Mouse (Mus musculus) embryonic facial prominence, embryonic 14.5 days (tissue): Measurements from ENCODE around the gene Mtr. TPM values are rescaled to one million over a fixed set of nuclear protein-coding genes. Genes with fewer than 3 reads are reported as not detected.

Source experiments
- ATAC-seq: fragments of 200-750 bp; cut with Nextera tagmentation; 2 replicates; pipeline ENCODE4 v1.8.0; 2017; ENCODE audit warnings: low read depth, moderate number of reproducible peaks, moderate TSS enrichment
- DNase-seq: peaks from one replicate; pipeline ENCODE4 v3.0.0-alpha.2; 2015; ENCODE audit warnings: low spot score
- H3K27ac ChIP-seq: fragments of 300-500 bp; sonication (generic); replicated peaks from 2 replicates; pipeline ENCODE4 v1.5.1; 2014; ENCODE audit warnings: low read depth, mild to moderate bottlenecking, low read length, moderate library complexity
- H3K27me3 ChIP-seq: fragments of 300-500 bp; sonication (generic); replicated peaks from 2 replicates; pipeline ENCODE4 v1.6.1; 2014; ENCODE audit warnings: low read length; ENCODE audit not compliant: control insufficient read depth, insufficient read depth
- H3K36me3 ChIP-seq: fragments of 300-500 bp; sonication (generic); 2 replicates; pipeline ENCODE4 v1.6.1; 2014; ENCODE audit warnings: low read length, mixed read lengths; ENCODE audit not compliant: control insufficient read depth, insufficient read depth
- H3K4me1 ChIP-seq: fragments of 300-500 bp; sonication (generic); 2 replicates; pipeline ENCODE4 v1.6.1; 2014; ENCODE audit warnings: antibody characterized with exemption, low read length; ENCODE audit not compliant: control insufficient read depth, insufficient read depth
- H3K4me2 ChIP-seq: fragments of 300-500 bp; sonication (generic); 2 replicates; pipeline ENCODE4 v1.6.1; 2014; ENCODE audit warnings: low read depth, mild to moderate bottlenecking, low read length, moderate library complexity, mixed read lengths
- H3K4me3 ChIP-seq: fragments of 300-500 bp; sonication (generic); 2 replicates; pipeline ENCODE4 v1.5.1; 2014; ENCODE audit warnings: low read depth, mild to moderate bottlenecking, low read length
- H3K9ac ChIP-seq: fragments of 300-500 bp; sonication (generic); 2 replicates; pipeline ENCODE4 v1.6.1; 2014; ENCODE audit warnings: low read depth, mild to moderate bottlenecking, low read length, moderate library complexity, mixed read lengths
- H3K9me3 ChIP-seq: fragments of 300-500 bp; sonication (generic); 2 replicates; pipeline ENCODE4 v1.6.1; 2016; ENCODE audit warnings: low read length; ENCODE audit not compliant: control insufficient read depth
- WGBS: fragments of 180-500 bp; shearing (Covaris S2); extraction: QIAGEN DNeasy Blood & Tissue Kit; methylation state at CpG from one replicate; pipeline ENCODE4 v1.1.7; 2014; 5-methylcytosine and 5-hydroxymethylcytosine counted together
- polyA plus RNA-seq: library from polyadenylated mRNA; unstranded; fragments of >200 nt; fragmentation: Nextera tagmentation; extraction: Ambion mirVana; gene quantifications from 2 replicates; pipeline ENCODE4 v1.2.1, GENCODE M21; 2014

Gene Mtr
- polyA plus RNA-seq, 1 experiment from 2014 or later, result 20.5 TPM

- WGBS, result 58% methylated on average over 8 of the region's 8 CpGs
Observed at GRCm38 (mm10) chr13:12165461-12166058, 92.4 kb downstream of the Mtr start.

GRCm38 (mm10) chr13:12162457-12162856 lies 95.5 kb downstream of the Mtr start:
- Histone ChIP-seq H3K4me2 (no peak overlapping the region), H3K27me3 (no peaks in the 10 kb centered on the region), H3K4me3 (no peak overlapping the region), H3K4me1 (no peaks in the 10 kb centered on the region), H3K9ac (no peak overlapping the region), H3K27ac (no peak overlapping the region), H3K9me3 (no peaks in the 10 kb centered on the region), H3K36me3 (no peaks in the 10 kb centered on the region)
- no peak for ATAC-seq
- DNase-seq, result no peak
- WGBS, result 77% methylated on average over 4 of the region's 4 CpGs

More at GRCm38 (mm10) chr13:12165461-12166058, 92.4 kb downstream of the Mtr start:
- H3K4me2 ChIP-seq, result no peak overlapping the region
- no peak overlapping the region for H3K27ac ChIP-seq
- H3K4me3 ChIP-seq, result no peak overlapping the region
- DNase-seq (peak; percentile 35), ATAC-seq (no peak)
- H3K27me3 ChIP-seq, result no peaks in the 10 kb centered on the region
- no peak overlapping the region for H3K9ac ChIP-seq
- no peaks in the 10 kb centered on the region for H3K4me1 ChIP-seq
- no peaks in the 10 kb centered on the region for H3K36me3 ChIP-seq
- H3K9me3 ChIP-seq, result no peaks in the 10 kb centered on the region

- Histone ChIP-seq H3K4me1 (no peaks in the 10 kb centered on the region), H3K27ac (no peak overlapping the region), H3K9me3 (no peaks in the 10 kb centered on the region), H3K9ac (no peak overlapping the region), H3K4me2 (no peak overlapping the region), H3K27me3 (no peaks in the 10 kb centered on the region), H3K36me3 (no peaks in the 10 kb centered on the region), H3K4me3 (no peak overlapping the region)
- ATAC-seq (no peak), DNase-seq (no peak)
- 89% methylated on average over 3 of the region's 3 CpGs for WGBS
Observed at GRCm38 (mm10) chr13:12160121-12160475, 97.8 kb downstream of the Mtr start.

GRCm38 (mm10) chr13:12159288-12160120 lies 98.4 kb downstream of the Mtr start:
- DNase-seq, result peak; percentile 25
- no peak overlapping the region for H3K4me3 ChIP-seq
- H3K4me2 ChIP-seq, result no peak overlapping the region
- H3K27me3 ChIP-seq, result no peaks in the 10 kb centered on the region
- no peak overlapping the region for H3K27ac ChIP-seq
- H3K9me3 ChIP-seq, result no peaks in the 10 kb centered on the region
- no peaks in the 10 kb centered on the region for H3K36me3 ChIP-seq
- 48% methylated on average over 9 of the region's 9 CpGs for WGBS
- no peaks in the 10 kb centered on the region for H3K4me1 ChIP-seq
- H3K9ac ChIP-seq, result no peak overlapping the region
- peak; percentile 67; the same call in 1 of the 2 replicates for ATAC-seq

- Histone ChIP-seq H3K4me1 (no peaks in the 10 kb centered on the region), H3K9me3 (no peaks in the 10 kb centered on the region), H3K4me2 (no peak overlapping the region), H3K27me3 (no peaks in the 10 kb centered on the region), H3K9ac (no peak overlapping the region), H3K27ac (no peak overlapping the region), H3K4me3 (no peak overlapping the region), H3K36me3 (no peaks in the 10 kb centered on the region)
- ATAC-seq (no peak), DNase-seq (no peak)
- 82% methylated on average over 11 of the region's 11 CpGs for WGBS
Observed at GRCm38 (mm10) chr13:12153922-12154321, 104.0 kb downstream of the Mtr start.

GRCm38 (mm10) chr13:12146918-12147507 lies 110.9 kb downstream of the Mtr start:
- Histone ChIP-seq H3K9ac (no peak overlapping the region), H3K4me3 (no peak overlapping the region), H3K27me3 (no peaks in the 10 kb centered on the region), H3K27ac (no peak overlapping the region), H3K9me3 (no peaks in the 10 kb centered on the region), H3K36me3 (no peaks in the 10 kb centered on the region), H3K4me1 (no peaks in the 10 kb centered on the region), H3K4me2 (no peak overlapping the region)
- DNase-seq (no peak), ATAC-seq (no peak)
- 76% methylated on average over 6 of the region's 6 CpGs for WGBS

- 74% methylated on average over 2 of the region's 2 CpGs for WGBS
- no peaks in the 10 kb centered on the region for H3K36me3 ChIP-seq
- no peak overlapping the region for H3K4me2 ChIP-seq
- no peaks in the 10 kb centered on the region for H3K27me3 ChIP-seq
- H3K4me1 ChIP-seq, result no peaks in the 10 kb centered on the region
- no peaks in the 10 kb centered on the region for H3K9me3 ChIP-seq
- no peak for DNase-seq
- H3K9ac ChIP-seq, result no peak overlapping the region
- no peak overlapping the region for H3K27ac ChIP-seq
- H3K4me3 ChIP-seq, result no peak overlapping the region
- no peak for ATAC-seq
Observed at GRCm38 (mm10) chr13:12146402-12146801, 111.5 kb downstream of the Mtr start.

- 84% methylated on average over 5 of the region's 5 CpGs for WGBS
- H3K27ac ChIP-seq, result no peak overlapping the region
Observed at GRCm38 (mm10) chr13:12143347-12143746, 114.6 kb downstream of the Mtr start.

More at GRCm38 (mm10) chr13:12143347-12143746, 114.6 kb downstream of the Mtr start:
- ATAC-seq (no peak), DNase-seq (no peak)
- Histone ChIP-seq H3K4me2 (no peak overlapping the region), H3K36me3 (no peaks in the 10 kb centered on the region), H3K9me3 (no peaks in the 10 kb centered on the region), H3K4me1 (no peaks in the 10 kb centered on the region), H3K27me3 (no peaks in the 10 kb centered on the region), H3K4me3 (no peak overlapping the region), H3K9ac (no peak overlapping the region)
